Mouse (Mus musculus): ENCODE results near the gene Btbd19. TPM values are rescaled to one million over a fixed set of nuclear protein-coding genes. Genes with fewer than 3 reads are reported as not detected.
A peak's percentile ranks its signal among the peaks of the same experiment; 100 is the strongest.

The Btbd19 gene
- polyA plus RNA-seq, 1 experiment from 2014 or later = 3.2 TPM

DNA sequence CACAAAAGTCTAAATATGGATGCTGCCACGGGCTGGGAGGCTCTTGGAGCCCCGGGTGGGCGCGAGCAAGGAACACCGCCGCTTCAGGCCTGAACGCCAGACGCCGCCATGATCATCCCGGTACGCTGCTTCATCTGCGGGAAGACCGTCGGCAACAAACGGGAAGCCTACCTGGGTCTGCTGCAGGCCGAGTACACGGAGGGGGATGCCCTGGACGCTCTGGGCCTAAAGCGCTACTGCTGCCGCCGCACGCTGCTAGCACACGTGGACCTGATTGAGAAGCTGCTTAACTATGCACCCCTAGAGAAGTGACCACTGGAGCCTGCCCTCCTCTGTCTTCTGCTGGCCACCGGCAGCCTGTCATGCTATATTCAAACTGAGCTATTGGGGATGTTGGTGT, 23.3 kb upstream of the Btbd19 start:
- Histone ChIP-seq H3K4me2 (no peak overlapping the region), H3K36me3 (peaks cover 57% of the 10 kb centered on the region), H3K27ac (replicated peaks) (no peak overlapping the region), H3K9ac (no peak overlapping the region), H3K9me3 (no peaks in the 10 kb centered on the region), H3K27me3 (no peaks in the 10 kb centered on the region), H3K4me3 (no peak overlapping the region), H3K4me1 (replicated peaks) (peaks cover 17% of the 10 kb centered on the region)
- ATAC-seq (ENCODE audit: low read depth) = no peak
- WGBS = 72% methylated on average over 24 of the region's 24 CpGs

DNA sequence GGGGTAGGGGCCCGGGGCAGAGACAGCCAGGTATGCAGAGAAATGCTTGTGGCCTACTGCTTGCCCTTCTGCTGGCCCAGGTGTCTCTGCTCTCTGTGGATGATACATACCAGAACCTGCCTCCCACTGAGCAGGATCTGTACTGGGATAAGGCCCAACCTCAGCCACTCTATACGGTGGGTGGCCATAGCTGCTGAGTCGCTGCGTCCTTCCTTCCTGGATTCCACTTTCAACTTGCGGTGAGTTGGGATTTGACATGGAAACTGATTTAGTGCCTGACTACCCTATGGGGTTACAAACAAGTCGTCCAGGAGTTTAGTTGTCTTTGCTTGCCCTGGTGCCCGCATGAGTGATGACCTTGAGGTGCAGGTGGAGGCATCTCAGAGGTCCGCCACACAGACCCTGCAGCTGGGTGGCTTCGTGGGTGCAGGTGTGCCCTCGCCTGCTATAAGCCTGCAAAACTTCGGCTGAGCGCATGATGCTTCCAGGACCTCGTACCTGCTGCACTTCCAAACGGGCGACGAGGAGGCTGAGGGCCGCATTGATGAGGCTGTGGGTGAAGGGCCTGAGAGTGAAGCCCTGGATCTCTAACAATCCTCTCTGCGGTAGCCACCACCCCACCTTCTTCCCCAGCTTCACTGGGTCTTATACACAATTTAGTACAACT, 22.7 kb upstream of the Btbd19 start:
- ATAC-seq (ENCODE audit: low read depth) = no peak
- H3K4me3 ChIP-seq = no peak overlapping the region
- H3K9ac ChIP-seq = no peak overlapping the region
- H3K4me2 ChIP-seq = no peak overlapping the region
- 85% methylated on average over 18 of the region's 18 CpGs for WGBS
- no peaks in the 10 kb centered on the region for H3K27me3 ChIP-seq
- H3K9me3 ChIP-seq = no peaks in the 10 kb centered on the region
- peaks cover 50% of the 10 kb centered on the region for H3K36me3 ChIP-seq
- H3K4me1 ChIP-seq (replicated peaks) = peaks cover 10% of the 10 kb centered on the region
- no peak overlapping the region for H3K27ac ChIP-seq (replicated peaks)

DNA sequence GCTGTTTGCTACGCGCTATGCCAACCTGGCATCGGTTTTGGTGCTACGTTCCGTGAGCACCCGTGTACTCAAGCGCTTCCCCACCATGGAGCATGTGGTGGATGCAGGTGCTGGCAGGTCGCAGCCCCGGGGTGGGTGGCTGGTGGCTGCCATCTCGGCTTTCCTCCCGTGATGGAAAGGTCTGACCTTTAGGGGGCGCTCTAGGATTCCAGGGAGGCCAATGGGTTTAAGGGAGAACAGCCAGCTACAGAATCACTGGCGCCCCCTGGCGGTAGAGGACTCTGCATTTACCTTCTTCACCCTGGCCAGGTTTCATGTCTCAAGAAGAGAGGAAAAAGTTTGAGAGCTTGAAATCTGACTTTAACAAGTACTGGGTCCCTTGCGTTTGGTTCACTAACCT, 20.7 kb upstream of the Btbd19 start:
- Histone ChIP-seq H3K9ac (no peak overlapping the region), H3K36me3 (peaks cover 32% of the 10 kb centered on the region), H3K27me3 (no peaks in the 10 kb centered on the region), H3K4me3 (no peak overlapping the region), H3K4me1 (replicated peaks) (no peaks in the 10 kb centered on the region), H3K9me3 (no peaks in the 10 kb centered on the region), H3K4me2 (no peak overlapping the region), H3K27ac (replicated peaks) (no peak overlapping the region)
- 35% methylated on average over 15 of the region's 15 CpGs for WGBS
- ATAC-seq (ENCODE audit: low read depth) = no peak

DNA sequence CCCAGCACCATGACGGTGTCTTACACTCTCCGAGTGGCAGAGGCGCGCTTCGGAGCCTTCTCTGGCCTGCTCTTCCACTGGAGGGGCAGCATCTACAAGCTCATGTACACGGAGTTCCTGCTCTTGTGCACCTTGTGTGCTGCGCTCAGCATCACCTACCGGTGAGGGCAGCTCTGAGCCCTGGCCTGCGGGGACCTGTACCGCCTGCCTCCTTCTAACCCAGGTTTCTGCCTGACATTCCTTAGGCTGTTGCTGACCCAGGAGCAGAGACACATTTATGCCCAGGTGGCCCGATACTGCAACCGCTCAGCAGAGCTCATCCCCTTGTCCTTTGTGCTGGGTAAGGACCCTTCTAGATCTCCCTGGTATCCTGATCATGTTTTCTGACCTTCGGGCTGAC, 19.7 kb upstream of the Btbd19 start:
- WGBS = 92% methylated on average over 13 of the region's 13 CpGs
- no peaks in the 10 kb centered on the region for H3K27me3 ChIP-seq
- no peak overlapping the region for H3K4me3 ChIP-seq
- H3K36me3 ChIP-seq = peaks cover 23% of the 10 kb centered on the region
- H3K9me3 ChIP-seq = no peaks in the 10 kb centered on the region
- no peak for ATAC-seq (ENCODE audit: low read depth)
- no peak overlapping the region for H3K27ac ChIP-seq (replicated peaks)
- no peak overlapping the region for H3K9ac ChIP-seq
- no peak overlapping the region for H3K4me2 ChIP-seq
- H3K4me1 ChIP-seq (replicated peaks) = no peaks in the 10 kb centered on the region

DNA sequence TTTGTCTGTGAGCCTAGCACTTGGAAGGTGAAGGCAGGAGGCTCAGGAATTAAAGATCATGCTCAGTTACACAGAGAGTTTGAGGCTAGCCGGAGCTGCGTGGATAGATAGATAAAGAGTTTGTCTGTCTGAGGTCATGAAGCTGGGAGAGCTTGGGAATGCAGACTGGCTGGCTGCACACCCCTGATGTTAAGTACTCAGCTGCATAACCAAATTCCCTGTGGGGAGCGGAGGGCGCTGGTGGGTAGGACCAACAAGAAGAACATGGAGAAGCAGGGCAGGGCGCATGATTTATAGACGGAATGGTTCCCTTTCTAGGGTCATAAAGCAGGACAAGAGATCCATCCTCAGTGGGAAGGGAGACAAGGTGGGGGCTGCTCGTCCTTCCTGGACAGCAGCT, 17.5 kb upstream of the Btbd19 start:
- WGBS = 49% methylated on average over 7 of the region's 7 CpGs
- H3K9ac ChIP-seq = no peak overlapping the region
- H3K9me3 ChIP-seq = no peaks in the 10 kb centered on the region
- ATAC-seq (ENCODE audit: low read depth) = no peak
- H3K27me3 ChIP-seq = no peaks in the 10 kb centered on the region
- H3K4me1 ChIP-seq (replicated peaks) = no peaks in the 10 kb centered on the region
- no peak overlapping the region for H3K4me2 ChIP-seq
- 0 out of 2 replicates have a peak, but pooled peaks cover 3% of the 10 kb centered on the region for H3K36me3 ChIP-seq
- no peak overlapping the region for H3K27ac ChIP-seq (replicated peaks)
- no peak overlapping the region for H3K4me3 ChIP-seq

DNA sequence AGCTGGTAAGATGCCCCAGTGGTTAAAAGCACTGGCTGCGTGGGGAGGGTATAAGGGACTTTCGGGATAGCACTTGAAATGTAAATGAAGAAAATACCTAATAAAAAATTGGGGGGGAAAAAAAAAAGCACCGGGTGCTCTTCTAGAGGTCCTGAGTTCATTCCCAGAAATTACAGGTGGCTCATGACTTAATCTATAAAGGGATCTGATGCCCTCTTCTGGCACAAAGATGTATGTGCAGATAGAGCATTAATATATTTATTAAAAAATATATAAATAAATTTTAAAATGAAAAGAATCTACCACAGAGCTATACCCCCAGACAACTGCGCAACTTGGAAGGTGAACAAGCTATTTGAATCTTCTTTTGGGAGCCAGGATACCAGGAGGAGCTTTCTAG, 15.1 kb upstream of the Btbd19 start:
- Histone ChIP-seq H3K4me2 (no peak overlapping the region), H3K4me3 (no peak overlapping the region), H3K27me3 (no peaks in the 10 kb centered on the region), H3K27ac (replicated peaks) (no peak overlapping the region), H3K36me3 (no peaks in the 10 kb centered on the region), H3K4me1 (replicated peaks) (no peaks in the 10 kb centered on the region), H3K9me3 (no peaks in the 10 kb centered on the region), H3K9ac (no peak overlapping the region)
- no peak for ATAC-seq (ENCODE audit: low read depth)
- 42% methylated on average over 4 of the region's 4 CpGs for WGBS

DNA sequence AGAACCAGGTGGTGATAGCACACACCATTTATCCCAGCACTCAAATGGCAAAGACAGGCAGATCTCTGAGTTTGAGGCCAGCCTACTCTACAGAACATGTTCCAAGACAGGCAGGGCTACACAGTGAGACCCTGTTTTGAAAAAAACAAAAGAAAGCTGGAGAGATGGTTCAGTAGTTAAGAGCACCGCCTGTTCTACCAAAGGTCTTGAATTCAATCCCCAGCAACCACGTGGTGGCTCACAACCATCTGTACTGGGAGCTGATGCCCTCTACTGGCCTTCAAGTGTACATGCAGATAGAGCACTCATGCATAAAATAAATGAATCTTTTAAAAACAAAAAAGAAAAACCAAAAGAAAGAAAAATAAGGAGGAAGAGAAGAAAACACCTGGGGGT, 13.7 kb upstream of the Btbd19 start:
- Histone ChIP-seq H3K4me2 (no peak overlapping the region), H3K27ac (replicated peaks) (no peak overlapping the region), H3K9me3 (no peaks in the 10 kb centered on the region), H3K4me1 (replicated peaks) (peaks cover 3% of the 10 kb centered on the region), H3K9ac (no peak overlapping the region), H3K4me3 (no peak overlapping the region), H3K36me3 (no peaks in the 10 kb centered on the region), H3K27me3 (no peaks in the 10 kb centered on the region)
- 3% methylated on average over 2 of the region's 2 CpGs for WGBS
- ATAC-seq (ENCODE audit: low read depth) = no peak

DNA sequence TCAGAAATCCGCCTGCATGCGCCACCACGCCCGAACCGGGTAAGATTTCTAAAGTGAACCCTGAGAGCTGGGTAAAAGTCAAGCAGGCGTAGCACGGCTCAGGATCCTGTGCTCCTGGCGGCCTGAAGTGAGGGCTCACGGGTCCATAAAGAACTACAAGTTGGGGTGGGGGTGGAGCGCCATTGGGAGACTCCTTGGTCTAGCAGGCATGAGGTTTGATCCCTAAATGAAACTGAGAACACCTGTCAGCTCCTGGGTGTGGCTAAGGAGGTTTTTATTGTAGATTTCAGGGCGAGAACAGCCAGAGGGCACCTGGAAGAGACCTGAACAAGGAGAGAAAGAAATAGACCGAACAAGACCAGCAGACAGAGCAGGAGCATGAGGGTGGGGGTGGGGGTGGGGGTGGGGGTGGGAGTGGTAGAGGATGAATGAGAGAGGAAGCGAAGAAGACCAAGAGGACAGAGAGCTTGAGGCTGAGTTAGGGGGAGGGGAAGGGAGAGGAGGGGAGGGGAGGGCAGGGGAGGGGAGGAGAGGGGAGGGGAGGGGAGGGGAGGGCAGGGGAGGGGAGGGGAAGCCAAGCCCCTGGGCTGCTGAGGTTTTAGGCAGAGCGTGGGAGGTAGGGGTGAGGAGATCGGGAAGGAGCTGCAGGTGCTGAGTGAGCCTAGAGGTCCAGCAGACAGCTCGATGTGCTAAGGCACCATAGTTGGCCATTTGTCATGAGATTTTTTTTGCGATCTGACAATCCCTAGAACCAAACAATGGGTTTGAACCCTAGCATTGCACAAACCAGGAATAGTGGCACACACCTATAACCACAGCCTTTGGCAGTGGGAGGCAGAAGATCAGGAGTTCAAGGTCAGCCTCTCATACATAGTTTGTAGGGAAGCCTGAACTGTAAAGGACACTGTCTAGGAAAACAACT, 13.0 kb upstream of the Btbd19 start:
- no peaks in the 10 kb centered on the region for H3K36me3 ChIP-seq
- H3K27me3 ChIP-seq = no peaks in the 10 kb centered on the region
- no peak overlapping the region for H3K27ac ChIP-seq (replicated peaks)
- no peak for ATAC-seq (ENCODE audit: low read depth)
- H3K9me3 ChIP-seq = no peaks in the 10 kb centered on the region
- H3K4me1 ChIP-seq (replicated peaks) = peaks cover 6% of the 10 kb centered on the region
- no peak overlapping the region for H3K4me3 ChIP-seq
- 77% methylated on average over 16 of the region's 17 CpGs for WGBS
- no peak overlapping the region for H3K4me2 ChIP-seq
- no peak overlapping the region for H3K9ac ChIP-seq

DNA sequence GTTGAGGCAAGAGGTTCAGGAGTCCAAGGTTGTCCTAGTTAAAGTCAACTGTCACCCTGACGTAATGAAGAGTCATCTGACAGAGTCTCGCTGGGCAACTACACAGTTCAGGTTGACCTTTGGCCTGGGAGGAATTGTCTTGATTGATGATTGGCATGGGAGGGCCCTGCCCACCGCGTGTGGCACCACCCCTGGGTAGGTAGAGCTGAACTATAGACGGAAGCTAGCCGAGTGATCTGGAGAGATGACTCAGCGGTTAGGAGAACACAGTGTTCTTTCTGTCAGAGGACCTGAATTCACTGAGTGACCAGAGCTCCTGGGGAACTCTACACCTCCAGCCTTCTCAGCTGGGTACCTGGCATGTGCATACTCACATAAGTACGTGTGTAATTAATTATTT, 10.5 kb upstream of the Btbd19 start:
- ATAC-seq (ENCODE audit: low read depth) = no peak
- Histone ChIP-seq H3K9ac (no peak overlapping the region), H3K4me2 (no peak overlapping the region), H3K27ac (replicated peaks) (no peak overlapping the region), H3K9me3 (no peaks in the 10 kb centered on the region), H3K4me1 (replicated peaks) (peaks cover 30% of the 10 kb centered on the region), H3K27me3 (no peaks in the 10 kb centered on the region), H3K36me3 (no peaks in the 10 kb centered on the region), H3K4me3 (no peak overlapping the region)
- WGBS = 32% methylated on average over 8 of the region's 8 CpGs

DNA sequence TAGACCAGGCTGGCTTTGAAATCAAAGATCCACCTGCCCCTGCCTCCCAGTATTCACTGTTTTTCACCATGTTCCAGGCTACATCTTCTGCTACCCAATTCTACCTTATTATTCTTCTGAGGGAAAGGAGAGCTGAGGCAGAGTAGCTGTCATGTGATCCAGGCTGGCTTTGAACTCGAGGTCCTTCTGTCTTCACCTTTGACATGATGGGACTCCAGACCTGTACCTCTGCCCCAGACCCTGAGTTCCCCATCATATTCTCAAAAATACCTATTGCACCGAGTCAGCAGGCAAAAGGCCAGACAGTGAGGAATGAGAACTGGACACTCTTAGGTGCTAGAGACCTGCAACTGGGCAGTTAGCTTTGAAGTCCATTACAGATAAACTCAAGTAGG, 9.1 kb upstream of the Btbd19 start:
- H3K9me3 ChIP-seq = no peaks in the 10 kb centered on the region
- H3K9ac ChIP-seq = no peak overlapping the region
- no peaks in the 10 kb centered on the region for H3K27me3 ChIP-seq
- H3K4me1 ChIP-seq (replicated peaks) = peaks cover 38% of the 10 kb centered on the region
- H3K36me3 ChIP-seq = peaks cover 12% of the 10 kb centered on the region
- 42% methylated on average over 2 of the region's 2 CpGs for WGBS
- ATAC-seq (ENCODE audit: low read depth) = no peak
- peak overlapping the region; percentile 76 for H3K4me2 ChIP-seq
- H3K4me3 ChIP-seq = 0 out of 2 replicates have a peak overlapping the region, but pooled peaks have one; percentile 83
- H3K27ac ChIP-seq (replicated peaks) = 0 out of 2 replicates have a peak overlapping the region, but pooled peaks have one; percentile 68

DNA sequence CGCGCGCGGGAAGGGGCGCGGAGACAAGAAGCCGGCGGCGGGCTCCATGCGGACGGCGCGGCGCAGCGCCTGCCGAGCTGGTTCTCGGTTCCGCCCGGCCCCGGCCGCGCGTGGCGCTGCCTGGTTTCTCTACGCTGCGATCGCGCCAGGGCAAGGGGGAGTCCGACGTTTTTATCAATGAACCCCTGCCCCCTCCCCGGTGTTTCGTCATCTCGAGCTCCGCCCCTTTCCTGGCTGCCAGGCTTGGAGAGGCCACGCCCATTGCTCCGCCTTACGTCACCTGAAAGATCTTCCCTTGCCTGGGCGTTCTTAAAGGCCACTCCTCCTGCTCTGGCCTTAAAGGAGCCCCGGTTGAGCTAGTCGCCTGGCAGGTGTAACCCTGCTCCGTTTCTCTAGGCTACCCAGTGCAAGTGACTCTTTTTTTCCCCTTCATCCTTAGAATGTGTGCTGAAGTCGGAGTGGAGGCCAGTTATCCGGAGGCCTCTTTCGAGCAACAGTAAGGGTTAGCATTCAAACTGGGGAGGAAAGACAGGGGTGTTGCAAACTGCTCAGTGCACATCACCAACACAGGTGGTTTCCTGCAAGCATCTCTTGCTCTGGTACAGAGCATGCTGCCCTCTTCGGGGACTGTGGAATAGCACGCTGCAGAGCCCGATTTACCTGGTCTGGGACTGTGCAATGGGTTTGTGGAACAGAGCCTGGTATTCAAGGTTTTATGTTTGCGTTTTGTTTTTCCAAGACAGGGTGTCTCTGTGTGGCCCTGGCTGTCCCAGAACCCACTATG, 8.5 kb upstream of the Btbd19 start, which contains the start of gene Plk3:
Plk3 (minus strand) TSS at position 147 of the 784 bp plus-strand sequence.
- peak within 1 kb of the TSS; percentile 81 for H3K27ac ChIP-seq (replicated peaks)
- H3K27me3 ChIP-seq = no peaks in the 10 kb centered on the region
- H3K9me3 ChIP-seq = no peaks in the 10 kb centered on the region
- H3K4me1 ChIP-seq (replicated peaks) = peaks cover 38% of the 10 kb centered on the region
- peaks cover 16% of the 10 kb centered on the region for H3K36me3 ChIP-seq
- peak; percentile 91 for ATAC-seq (ENCODE audit: low read depth)
- H3K4me3 ChIP-seq = peak within 1 kb of the TSS; percentile 83
- WGBS = 3% methylated on average over 42 of the region's 48 CpGs
- peak within 1 kb of the TSS; percentile 76 for H3K4me2 ChIP-seq
- peak within 1 kb of the TSS; percentile 92 for H3K9ac ChIP-seq

DNA sequence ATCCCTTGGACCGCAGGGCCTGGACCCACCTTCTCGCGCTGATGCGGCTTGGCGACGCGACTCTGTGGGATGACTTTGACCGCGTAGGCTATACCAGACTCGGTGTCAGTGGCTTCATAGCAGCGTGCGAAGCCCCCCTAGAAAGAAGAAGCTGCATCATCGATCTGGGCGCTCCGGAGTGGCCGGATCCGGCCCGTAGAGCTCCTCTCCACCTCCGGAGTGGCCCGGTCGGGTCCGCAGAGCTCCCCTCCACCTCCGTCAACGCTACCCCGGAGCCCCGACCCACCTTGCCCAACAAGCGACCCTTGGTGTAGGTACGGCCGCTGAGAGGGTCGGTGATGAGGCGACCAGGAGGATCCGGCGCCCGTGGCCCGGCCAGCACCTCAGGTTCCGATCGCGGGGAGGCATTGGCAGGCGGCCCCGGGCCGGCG, 7.9 kb upstream of the Btbd19 start:
- peak overlapping the region; percentile 83 for H3K4me3 ChIP-seq
- peak overlapping the region; percentile 92 for H3K9ac ChIP-seq
- H3K36me3 ChIP-seq = peaks cover 22% of the 10 kb centered on the region
- WGBS = under 1% methylated on average over 42 of the region's 42 CpGs
- H3K4me1 ChIP-seq (replicated peaks) = peaks cover 38% of the 10 kb centered on the region
- no peaks in the 10 kb centered on the region for H3K27me3 ChIP-seq
- H3K4me2 ChIP-seq = peak overlapping the region; percentile 76
- ATAC-seq (ENCODE audit: low read depth) = peak; percentile 56
- peak overlapping the region; percentile 81 for H3K27ac ChIP-seq (replicated peaks)
- no peaks in the 10 kb centered on the region for H3K9me3 ChIP-seq
